Mouse (Mus musculus): ENCODE data around the gene Prim2. TPM values are rescaled to one million over a fixed set of nuclear protein-coding genes. Genes with fewer than 3 reads are reported as not detected.

Gene Prim2
- polyA plus RNA-seq, 1 experiment: 15.6 TPM

DNA sequence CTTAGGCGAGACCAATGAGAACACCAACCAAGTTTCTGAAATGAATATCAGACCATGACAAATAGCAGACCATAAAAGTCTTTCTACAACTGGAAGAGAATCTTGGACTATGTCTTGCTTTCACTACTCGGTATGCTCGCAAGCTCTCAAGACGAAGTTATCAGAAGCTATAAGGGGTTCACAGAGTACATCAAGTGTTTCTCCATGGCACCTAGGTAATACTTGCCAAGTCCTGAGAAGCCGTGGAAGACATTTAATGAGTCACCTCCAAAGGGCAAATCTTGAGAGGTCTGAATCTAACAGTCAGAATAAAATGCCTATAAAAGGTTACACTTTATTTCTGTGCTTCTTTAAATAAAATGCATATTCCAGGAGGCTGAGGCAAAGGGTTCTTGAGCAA lies 181.2 kb downstream of the Prim2 start:
- no peak for TF ChIP-seq POLR2A (IDR thresholded peaks at IDR 0.05; ENCODE audit: borderline replicate concordance, low read depth, low read length)
- H3K27ac ChIP-seq (ENCODE audit: insufficient read depth, low read depth, low read length): no peak overlapping the region
- H3K4me3 ChIP-seq (ENCODE audit: insufficient read depth, low read length): no peak overlapping the region
- peaks cover 5% of the 10 kb centered on the region; the same call in 1 of the 2 replicates for H3K4me1 ChIP-seq (ENCODE audit: control insufficient read depth, insufficient read depth, low read length)

DNA sequence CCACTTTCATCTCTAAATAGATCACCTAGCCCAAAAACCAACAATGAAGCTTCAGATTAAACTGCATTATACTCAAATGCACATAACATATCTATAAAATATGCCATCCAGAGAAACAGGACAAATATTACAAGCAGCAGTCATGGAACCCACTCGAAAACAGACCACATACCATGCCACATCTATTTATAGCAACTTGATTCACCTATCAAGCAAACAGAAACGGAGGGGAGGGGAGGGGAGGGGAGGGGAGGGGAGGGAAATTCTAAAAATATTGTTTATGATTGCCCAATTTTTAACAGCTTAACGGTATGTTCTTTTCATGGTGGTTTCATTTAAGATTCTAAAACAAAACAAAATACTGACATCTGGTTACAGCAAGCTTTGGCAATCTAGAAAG lies 185.8 kb downstream of the Prim2 start:
- no peak overlapping the region for H3K27ac ChIP-seq (ENCODE audit: insufficient read depth, low read depth, low read length)
- H3K4me3 ChIP-seq (ENCODE audit: insufficient read depth, low read length): no peak overlapping the region
- peaks cover 5% of the 10 kb centered on the region; the same call in 1 of the 2 replicates for H3K4me1 ChIP-seq (ENCODE audit: control insufficient read depth, insufficient read depth, low read length)
- TF ChIP-seq CTCF (IDR thresholded peaks at IDR 0.05; ENCODE audit: low read depth, low read length) (no peak), POLR2A (IDR thresholded peaks at IDR 0.05; ENCODE audit: borderline replicate concordance, low read depth, low read length) (no peak)

- TF ChIP-seq POLR2A (IDR thresholded peaks at IDR 0.05; ENCODE audit: borderline replicate concordance, low read depth, low read length) (no peak), CTCF (IDR thresholded peaks at IDR 0.05; ENCODE audit: low read depth, low read length) (no peak)
- Histone ChIP-seq H3K4me1 (ENCODE audit: control insufficient read depth, insufficient read depth, low read length) (peaks cover 5% of the 10 kb centered on the region; the same call in 1 of the 2 replicates), H3K27ac (ENCODE audit: insufficient read depth, low read depth, low read length) (no peak overlapping the region), H3K4me3 (ENCODE audit: insufficient read depth, low read length) (no peak overlapping the region)
These were observed 189.2 kb downstream of the Prim2 start for GRCm38 (mm10) chr1:33480382-33480781.

GRCm38 (mm10) chr1:33471069-33471468 lies 198.5 kb downstream of the Prim2 start:
- TF ChIP-seq POLR2A (IDR thresholded peaks at IDR 0.05; ENCODE audit: borderline replicate concordance, low read depth, low read length) (no peak), CTCF (IDR thresholded peaks at IDR 0.05; ENCODE audit: low read depth, low read length) (no peak)
- no peaks in the 10 kb centered on the region for H3K4me1 ChIP-seq (ENCODE audit: control insufficient read depth, insufficient read depth, low read length)
- no peak overlapping the region for H3K27ac ChIP-seq (ENCODE audit: insufficient read depth, low read depth, low read length)
- no peak overlapping the region for H3K4me3 ChIP-seq (ENCODE audit: insufficient read depth, low read length)

DNA sequence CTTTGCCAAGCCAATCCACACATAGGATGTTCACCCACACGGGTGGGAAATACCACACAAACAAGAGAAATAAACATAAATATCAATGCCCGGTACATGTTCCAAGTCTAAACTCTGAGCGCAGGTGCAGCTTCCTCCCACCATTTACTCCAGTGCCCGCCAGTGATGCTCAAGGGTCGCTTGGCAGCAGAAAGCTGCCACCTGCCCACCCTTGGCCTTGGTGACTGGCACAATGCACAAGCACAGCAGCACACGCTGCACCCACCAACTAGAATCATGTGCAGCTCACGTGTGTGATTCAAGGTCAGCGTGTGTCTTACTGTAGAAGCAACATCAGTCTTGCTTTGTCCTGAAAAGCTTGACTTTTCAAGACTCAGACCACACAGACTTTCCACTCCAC lies 199.4 kb downstream of the Prim2 start:
- no peak for TF ChIP-seq CTCF (IDR thresholded peaks at IDR 0.05; ENCODE audit: low read depth, low read length)
- no peak for TF ChIP-seq POLR2A (IDR thresholded peaks at IDR 0.05; ENCODE audit: borderline replicate concordance, low read depth, low read length)
- Histone ChIP-seq H3K4me3 (ENCODE audit: insufficient read depth, low read length) (no peak overlapping the region), H3K27ac (ENCODE audit: insufficient read depth, low read depth, low read length) (no peak overlapping the region), H3K4me1 (ENCODE audit: control insufficient read depth, insufficient read depth, low read length) (no peaks in the 10 kb centered on the region)

GRCm38 (mm10) chr1:33464234-33464633 lies 205.4 kb downstream of the Prim2 start:
- Histone ChIP-seq H3K4me1 (ENCODE audit: control insufficient read depth, insufficient read depth, low read length) (no peaks in the 10 kb centered on the region), H3K27ac (ENCODE audit: insufficient read depth, low read depth, low read length) (no peak overlapping the region), H3K4me3 (ENCODE audit: insufficient read depth, low read length) (no peak overlapping the region)
- TF ChIP-seq POLR2A (IDR thresholded peaks at IDR 0.05; ENCODE audit: borderline replicate concordance, low read depth, low read length) (no peak), CTCF (IDR thresholded peaks at IDR 0.05; ENCODE audit: low read depth, low read length) (no peak)

- Histone ChIP-seq H3K27ac (ENCODE audit: insufficient read depth, low read depth, low read length) (no peak overlapping the region), H3K4me1 (ENCODE audit: control insufficient read depth, insufficient read depth, low read length) (no peaks in the 10 kb centered on the region), H3K4me3 (ENCODE audit: insufficient read depth, low read length) (no peak overlapping the region)
- TF ChIP-seq CTCF (IDR thresholded peaks at IDR 0.05; ENCODE audit: low read depth, low read length) (no peak), POLR2A (IDR thresholded peaks at IDR 0.05; ENCODE audit: borderline replicate concordance, low read depth, low read length) (no peak)
These were observed 208.9 kb downstream of the Prim2 start for GRCm38 (mm10) chr1:33460703-33461102.

- H3K4me3 ChIP-seq (ENCODE audit: insufficient read depth, low read length): no peak overlapping the region
- no peak for TF ChIP-seq POLR2A (IDR thresholded peaks at IDR 0.05; ENCODE audit: borderline replicate concordance, low read depth, low read length)
- no peak for TF ChIP-seq CTCF (IDR thresholded peaks at IDR 0.05; ENCODE audit: low read depth, low read length)
- H3K4me1 ChIP-seq (ENCODE audit: control insufficient read depth, insufficient read depth, low read length): no peaks in the 10 kb centered on the region
- no peak overlapping the region for H3K27ac ChIP-seq (ENCODE audit: insufficient read depth, low read depth, low read length)
These were observed 209.3 kb downstream of the Prim2 start for GRCm38 (mm10) chr1:33460262-33460661.

- Histone ChIP-seq H3K4me1 (ENCODE audit: control insufficient read depth, insufficient read depth, low read length) (no peaks in the 10 kb centered on the region), H3K27ac (ENCODE audit: insufficient read depth, low read depth, low read length) (no peak overlapping the region), H3K4me3 (ENCODE audit: insufficient read depth, low read length) (no peak overlapping the region)
- TF ChIP-seq CTCF (IDR thresholded peaks at IDR 0.05; ENCODE audit: low read depth, low read length): no peak
- TF ChIP-seq POLR2A (IDR thresholded peaks at IDR 0.05; ENCODE audit: borderline replicate concordance, low read depth, low read length): no peak
These were observed 210.6 kb downstream of the Prim2 start for GRCm38 (mm10) chr1:33458950-33459349.

- TF ChIP-seq CTCF (IDR thresholded peaks at IDR 0.05; ENCODE audit: low read depth, low read length) (no peak), POLR2A (IDR thresholded peaks at IDR 0.05; ENCODE audit: borderline replicate concordance, low read depth, low read length) (no peak)
- no peak overlapping the region for H3K4me3 ChIP-seq (ENCODE audit: insufficient read depth, low read length)
- no peaks in the 10 kb centered on the region for H3K4me1 ChIP-seq (ENCODE audit: control insufficient read depth, insufficient read depth, low read length)
- H3K27ac ChIP-seq (ENCODE audit: insufficient read depth, low read depth, low read length): no peak overlapping the region
These were observed 215.3 kb downstream of the Prim2 start for GRCm38 (mm10) chr1:33454251-33454650.

- TF ChIP-seq CTCF (IDR thresholded peaks at IDR 0.05; ENCODE audit: low read depth, low read length): no peak
- TF ChIP-seq POLR2A (IDR thresholded peaks at IDR 0.05; ENCODE audit: borderline replicate concordance, low read depth, low read length): no peak
- H3K27ac ChIP-seq (ENCODE audit: insufficient read depth, low read depth, low read length): no peak overlapping the region
These were observed 216.3 kb downstream of the Prim2 start for GRCm38 (mm10) chr1:33453299-33453698.

More at GRCm38 (mm10) chr1:33453299-33453698, 216.3 kb downstream of the Prim2 start:
- Histone ChIP-seq H3K4me3 (ENCODE audit: insufficient read depth, low read length) (no peak overlapping the region), H3K4me1 (ENCODE audit: control insufficient read depth, insufficient read depth, low read length) (no peaks in the 10 kb centered on the region)

Data from bone marrow macrophage, adult 2 months (primary cell).